In the genomic region with DNA sequence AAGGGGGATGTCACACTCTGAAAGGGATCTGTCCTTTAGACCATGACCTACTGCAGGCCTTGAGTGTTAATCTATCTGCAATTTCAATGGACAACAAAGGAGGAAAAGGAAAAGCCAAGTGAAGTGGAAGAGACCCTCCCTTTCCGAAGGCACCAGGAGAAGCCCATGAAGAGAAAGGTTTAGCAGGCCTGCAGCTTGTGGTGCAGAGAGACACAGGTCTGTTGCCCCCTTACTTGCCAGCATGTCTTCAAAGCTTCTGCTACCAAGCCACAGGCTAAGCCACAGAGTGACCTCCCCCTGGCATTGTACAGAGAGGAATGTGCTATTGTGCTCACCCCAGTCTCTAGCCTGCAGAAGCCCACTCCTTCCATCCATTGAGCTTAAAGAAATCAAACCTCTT, we compare ENCODE assay signal across 19 mouse cellular contexts.
DNase-seq lines count a peak whose midpoint lies in the region; ATAC-seq lines count a peak whose summit lies in the region.
"Had no signal": no experiment of that assay in that cellular context is flagged by ENCODE, and none has a peak within 500 bp of the region (broad histone marks: within the 10 kb centered on the region; RNA-seq: fewer than 3 reads in every experiment).

No protein-coding gene starts in this region.

- H3K9me3 ChIP-seq in heart, embryonic 10.5 days = no peaks in the 10 kb centered on the region
- no peaks in the 10 kb centered on the region for H3K9me3 ChIP-seq in heart, embryonic 11.5 days (replicated peaks; ENCODE audit: control insufficient read depth, low read length)
- no peaks in the 10 kb centered on the region for H3K9me3 ChIP-seq in midbrain, embryonic 14.5 days (ENCODE audit: control insufficient read depth, low read length)
- no peaks in the 10 kb centered on the region for H3K9me3 ChIP-seq in midbrain, embryonic 13.5 days
- H3K9me3 ChIP-seq in embryonic facial prominence, embryonic 10.5 days = no peaks in the 10 kb centered on the region
- H3K9me3 ChIP-seq: hindbrain, embryonic 13.5 days; limb, embryonic 15.5 days had no signal

- H3K9ac ChIP-seq in heart, embryonic 11.5 days (ENCODE audit: low read depth, low read length) = no peak overlapping the region
- no peak overlapping the region for H3K9ac ChIP-seq in midbrain, embryonic 14.5 days (replicated peaks; ENCODE audit: low read length)
- H3K9ac ChIP-seq in midbrain, embryonic 13.5 days (replicated peaks) = no peak overlapping the region
- H3K9ac ChIP-seq: hindbrain, embryonic 13.5 days; limb, embryonic 15.5 days; liver, postnatal 0 days had no signal

- no peak for ATAC-seq in heart, embryonic 11.5 days (replicated peaks; ENCODE audit: insufficient number of reproducible peaks, low FRiP score, low TSS enrichment)
- no peak for ATAC-seq in midbrain, embryonic 14.5 days (ENCODE audit: low FRiP score, low TSS enrichment)
- ATAC-seq in midbrain, embryonic 13.5 days = no peak
- ATAC-seq: liver, postnatal 0 days had no signal

- peak overlapping the region; percentile 29; the same call in 1 of the 2 replicates for H3K27ac ChIP-seq in heart, embryonic 10.5 days
- H3K27ac ChIP-seq in heart, embryonic 11.5 days (ENCODE audit: low read depth, low read length) = no peak overlapping the region
- H3K27ac ChIP-seq in midbrain, embryonic 14.5 days (replicated peaks; ENCODE audit: low read depth, low read length) = no peak overlapping the region
- H3K27ac ChIP-seq in midbrain, embryonic 13.5 days = no peak overlapping the region
- 0 out of 2 replicates have a peak overlapping the region, but pooled peaks have one; percentile 6 for H3K27ac ChIP-seq in embryonic facial prominence, embryonic 10.5 days (replicated peaks)
- H3K27ac ChIP-seq: hindbrain, embryonic 13.5 days; limb, embryonic 15.5 days had no signal

- H3K27me3 ChIP-seq in heart, embryonic 10.5 days (ENCODE audit: insufficient read depth, poor library complexity, severe bottlenecking) = no peaks in the 10 kb centered on the region
- H3K27me3 ChIP-seq in heart, embryonic 11.5 days (ENCODE audit: control insufficient read depth, insufficient read depth, low read length) = no peaks in the 10 kb centered on the region
- no peaks in the 10 kb centered on the region for H3K27me3 ChIP-seq in midbrain, embryonic 14.5 days (ENCODE audit: control insufficient read depth, insufficient read depth, low read length)
- H3K27me3 ChIP-seq in midbrain, embryonic 13.5 days = no peaks in the 10 kb centered on the region
- 0 out of 2 replicates have a peak, but pooled peaks cover 5% of the 10 kb centered on the region for H3K27me3 ChIP-seq in embryonic facial prominence, embryonic 10.5 days (replicated peaks; ENCODE audit: low read depth, poor library complexity, severe bottlenecking)
- H3K27me3 ChIP-seq: hindbrain, embryonic 13.5 days; limb, embryonic 15.5 days had no signal

- 75% methylated on average over 1 of the region's 1 CpGs for WGBS in heart, embryonic 10.5 days
- 62% methylated on average over 1 of the region's 1 CpGs for WGBS in heart, embryonic 11.5 days (ENCODE audit: insufficient replicate concordance)
- WGBS in midbrain, embryonic 14.5 days = 6% methylated on average over 1 of the region's 1 CpGs
- 5% methylated on average over 1 of the region's 1 CpGs for WGBS in midbrain, embryonic 13.5 days
- WGBS in embryonic facial prominence, embryonic 10.5 days = 51% methylated on average over 1 of the region's 1 CpGs

- peaks cover 25% of the 10 kb centered on the region for H3K4me1 ChIP-seq in heart, embryonic 10.5 days
- peaks cover 11% of the 10 kb centered on the region for H3K4me1 ChIP-seq in heart, embryonic 11.5 days (ENCODE audit: control insufficient read depth, insufficient read depth, low read length)
- H3K4me1 ChIP-seq in midbrain, embryonic 14.5 days (ENCODE audit: control insufficient read depth, insufficient read depth, low read length) = peaks cover 18% of the 10 kb centered on the region
- H3K4me1 ChIP-seq in midbrain, embryonic 13.5 days (replicated peaks) = peaks cover 17% of the 10 kb centered on the region
- H3K4me1 ChIP-seq in embryonic facial prominence, embryonic 10.5 days = peaks cover 18% of the 10 kb centered on the region
- H3K4me1 ChIP-seq: limb, embryonic 15.5 days had no signal

- no peak overlapping the region for H3K4me2 ChIP-seq in heart, embryonic 11.5 days
- H3K4me2 ChIP-seq in midbrain, embryonic 14.5 days (ENCODE audit: low read length) = peak overlapping the region; percentile 2; the same call in 1 of the 2 replicates
- no peak overlapping the region for H3K4me2 ChIP-seq in midbrain, embryonic 13.5 days (replicated peaks)
- H3K4me2 ChIP-seq: hindbrain, embryonic 13.5 days; limb, embryonic 15.5 days had no signal

- DNase-seq in heart, embryonic 10.5 days (ENCODE audit: low spot score) = no peak
- DNase-seq in midbrain, embryonic 14.5 days = peak; percentile 21
- peak; percentile 16 for DNase-seq in embryonic facial prominence, embryonic 10.5 days (ENCODE audit: low spot score)
- DNase-seq in retina, embryonic 14.5 days (ENCODE audit: low spot score) = peak; percentile 36
- DNase-seq in frontal cortex, postnatal 36 days (ENCODE audit: low spot score in 2 of 2) = no peak
- DNase-seq in spleen, postnatal 36 days (ENCODE audit: low spot score in 2 of 2) = no peak
- DNase-seq: B cell, adult 2 months; cerebellum, adult 9-10 months; gastrocnemius, postnatal 10 days; kidney, adult 9 months; kidney, postnatal 36 days; liver, postnatal 0 days; lung, postnatal 10 days; thymus, postnatal 36 days had no signal

- H3K4me3 ChIP-seq in heart, embryonic 10.5 days = no peak overlapping the region
- no peak overlapping the region for H3K4me3 ChIP-seq in heart, embryonic 11.5 days (ENCODE audit: low read depth, low read length)
- no peak overlapping the region for H3K4me3 ChIP-seq in midbrain, embryonic 14.5 days (replicated peaks; ENCODE audit: low read depth, low read length)
- no peak overlapping the region for H3K4me3 ChIP-seq in midbrain, embryonic 13.5 days (replicated peaks)
- H3K4me3 ChIP-seq in embryonic facial prominence, embryonic 10.5 days = no peak overlapping the region
- H3K4me3 ChIP-seq: hindbrain, embryonic 13.5 days; limb, embryonic 15.5 days; myocyte had no signal

- H3K36me3 ChIP-seq in heart, embryonic 10.5 days = no peaks in the 10 kb centered on the region
- H3K36me3 ChIP-seq in heart, embryonic 11.5 days (ENCODE audit: control insufficient read depth, insufficient read depth, low read length) = no peaks in the 10 kb centered on the region
- H3K36me3 ChIP-seq in midbrain, embryonic 14.5 days (ENCODE audit: control insufficient read depth, insufficient read depth, low read length) = no peaks in the 10 kb centered on the region
- no peaks in the 10 kb centered on the region for H3K36me3 ChIP-seq in midbrain, embryonic 13.5 days
- no peaks in the 10 kb centered on the region for H3K36me3 ChIP-seq in embryonic facial prominence, embryonic 10.5 days (replicated peaks)
- H3K36me3 ChIP-seq: hindbrain, embryonic 13.5 days; limb, embryonic 15.5 days had no signal

Comparison
In these comparisons a context has a peak if more than half of its experiments do, and no peak if none do; other contexts are left out.
1. H3K27ac ChIP-seq: peak in heart, embryonic 10.5 days (single experiment) and embryonic facial prominence, embryonic 10.5 days (single experiment); none in heart, embryonic 11.5 days (single experiment), midbrain, embryonic 14.5 days (single experiment) and midbrain, embryonic 13.5 days (single experiment).
2. DNase-seq: peak in midbrain, embryonic 14.5 days (single experiment), embryonic facial prominence, embryonic 10.5 days (single experiment) and retina, embryonic 14.5 days (single experiment); none in heart, embryonic 10.5 days (single experiment), frontal cortex, postnatal 36 days (0 of 2) and spleen, postnatal 36 days (0 of 2).